Mouse (Mus musculus) kidney, postnatal 0 days (tissue): ENCODE results near the gene Zfp775. TPM values are rescaled to one million over a fixed set of nuclear protein-coding genes. Genes with fewer than 3 reads are reported as not detected.

Source experiments
- ATAC-seq: fragments of 200-750 bp; cut with Nextera tagmentation; replicated peaks from 2 replicates; pipeline ENCODE4 v1.8.0; 2017; ENCODE audit warnings: low read depth, moderate number of reproducible peaks, moderate TSS enrichment, moderate library complexity; ENCODE audit not compliant: low FRiP score
- DNase-seq: peaks from one replicate; pipeline ENCODE4 v3.0.0-alpha.2; 2016; ENCODE audit warnings: low spot score
- H3K27ac ChIP-seq: fragments of 300-500 bp; sonication (generic); 2 replicates; pipeline ENCODE4 v1.5.1; 2014; ENCODE audit warnings: mild to moderate bottlenecking
- H3K27me3 ChIP-seq: fragments of 300-500 bp; sonication (generic); 2 replicates; pipeline ENCODE4 v1.6.1; 2014; ENCODE audit warnings: low read length, mixed read lengths; ENCODE audit not compliant: insufficient read depth
- H3K36me3 ChIP-seq: fragments of 300-500 bp; sonication (generic); 2 replicates; pipeline ENCODE4 v1.6.1; 2014; ENCODE audit warnings: low read length, mixed read lengths; ENCODE audit not compliant: insufficient read depth
- H3K4me1 ChIP-seq: fragments of 300-500 bp; sonication (generic); replicated peaks from 2 replicates; pipeline ENCODE4 v1.6.1; 2014; ENCODE audit warnings: antibody characterized with exemption, low read length, mixed read lengths; ENCODE audit not compliant: insufficient read depth
- H3K4me2 ChIP-seq: fragments of 300-500 bp; sonication (generic); 2 replicates; pipeline ENCODE4 v1.6.1; 2014; ENCODE audit warnings: mild to moderate bottlenecking, low read length, moderate library complexity, mixed read lengths
- H3K4me3 ChIP-seq: fragments of 300-500 bp; sonication (generic); replicated peaks from 2 replicates; pipeline ENCODE4 v1.5.1; 2014; ENCODE audit warnings: low read depth, low read length
- H3K9ac ChIP-seq: fragments of 300-500 bp; sonication (generic); 2 replicates; pipeline ENCODE4 v1.6.1; 2014; ENCODE audit warnings: low read depth, low read length
- H3K9me3 ChIP-seq: fragments of 300-500 bp; sonication (generic); replicated peaks from 2 replicates; pipeline ENCODE4 v1.6.1; 2016; ENCODE audit warnings: low read length, inconsistent platforms, mixed read lengths
- CTCF ChIP-seq: IDR thresholded peaks from 2 replicates; pipeline ENCODE4 v1.5.1; 2016; ENCODE audit warnings: antibody characterized with exemption, low read depth, mild to moderate bottlenecking, moderate library complexity
- WGBS: fragments of 180-500 bp; shearing (Covaris S2); extraction: QIAGEN DNeasy Blood & Tissue Kit; methylation state at CpG from one replicate; pipeline ENCODE4 v1.1.7; 2014; 5-methylcytosine and 5-hydroxymethylcytosine counted together
- polyA plus RNA-seq: library from polyadenylated mRNA; unstranded; fragments of >200 nt; fragmentation: Nextera tagmentation; extraction: Ambion mirVana; gene quantifications from 2 replicates; pipeline ENCODE4 v1.2.1, GENCODE M21; 2015

The Zfp775 gene
- polyA plus RNA-seq, 1 experiment from 2014 or later = 6.4 TPM

DNA sequence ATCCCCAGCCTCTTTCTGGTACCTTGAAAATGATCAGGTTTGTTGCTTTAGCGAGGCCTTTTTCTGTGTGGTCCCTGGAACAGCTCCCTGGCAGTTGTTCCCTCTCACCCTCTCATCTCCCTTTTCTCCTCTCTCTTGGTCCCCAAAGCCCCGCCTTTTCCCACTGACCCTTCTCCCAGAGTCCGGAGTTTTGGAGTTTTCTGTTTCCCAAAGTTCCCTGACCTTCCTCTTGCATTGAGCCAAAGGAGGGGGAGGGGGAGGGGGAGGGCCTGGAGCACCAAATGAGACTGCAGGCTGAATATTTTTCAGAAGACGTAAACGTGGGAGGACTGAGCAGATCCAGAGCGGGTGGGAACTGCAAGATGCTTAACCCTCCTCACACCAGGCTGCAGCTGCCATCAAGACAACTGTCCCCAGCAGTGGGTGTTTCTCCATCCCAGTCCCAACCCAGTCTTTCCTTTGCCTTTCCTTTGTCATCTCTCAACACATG is 29.2 kb upstream of the Zfp775 start, which contains the start of gene Rarres2:
Gene Rarres2, minus strand, starts transcription at position 218 of the 490 bp plus-strand sequence.
- Histone ChIP-seq H3K4me3 (peak within 1 kb of the TSS; percentile 9; the same call in 1 of the 2 replicates), H3K27ac (peak within 1 kb of the TSS; percentile 51), H3K4me2 (peak within 1 kb of the TSS; percentile 43), H3K9ac (peak within 1 kb of the TSS; percentile 25), H3K4me1 (peaks cover 26% of the 10 kb centered on the region), H3K36me3 (no peaks in the 10 kb centered on the region), H3K27me3 (no peaks in the 10 kb centered on the region), H3K9me3 (no peaks in the 10 kb centered on the region)
- WGBS = 22% methylated on average over 6 of the region's 6 CpGs
- TF ChIP-seq CTCF = no peak
- ATAC-seq = peak; percentile 37; the same call in 1 of the 2 replicates
- peak; percentile 85 for DNase-seq

DNA sequence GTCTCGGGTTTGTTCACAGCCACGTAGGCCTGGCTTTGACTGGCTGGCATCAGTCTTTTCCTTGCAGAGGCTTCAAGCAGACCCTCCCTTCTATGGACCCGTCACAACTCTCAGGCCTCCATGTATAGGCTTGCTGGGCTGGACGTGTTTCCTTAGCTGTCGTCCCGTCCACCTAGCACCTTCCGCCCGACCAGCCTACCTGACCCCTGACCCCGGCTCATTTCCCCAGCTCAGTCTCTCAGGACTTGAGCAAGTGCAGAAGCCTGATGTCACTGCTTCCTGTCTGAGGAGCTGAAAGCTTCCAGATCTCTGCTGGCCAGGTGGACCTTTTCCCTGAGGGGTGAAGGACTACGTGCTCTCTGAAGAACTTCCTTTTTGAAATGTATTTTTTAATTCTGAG is 28.6 kb upstream of the Zfp775 start:
- no peak for TF ChIP-seq CTCF
- DNase-seq = no peak
- Histone ChIP-seq H3K9ac (no peak overlapping the region; the same call in 1 of the 2 replicates), H3K4me3 (no peak overlapping the region), H3K9me3 (no peaks in the 10 kb centered on the region), H3K4me2 (no peak overlapping the region), H3K4me1 (peaks cover 21% of the 10 kb centered on the region), H3K36me3 (no peaks in the 10 kb centered on the region), H3K27me3 (no peaks in the 10 kb centered on the region), H3K27ac (peak overlapping the region; percentile 51)
- ATAC-seq = no peak
- WGBS = 25% methylated on average over 10 of the region's 10 CpGs

DNA sequence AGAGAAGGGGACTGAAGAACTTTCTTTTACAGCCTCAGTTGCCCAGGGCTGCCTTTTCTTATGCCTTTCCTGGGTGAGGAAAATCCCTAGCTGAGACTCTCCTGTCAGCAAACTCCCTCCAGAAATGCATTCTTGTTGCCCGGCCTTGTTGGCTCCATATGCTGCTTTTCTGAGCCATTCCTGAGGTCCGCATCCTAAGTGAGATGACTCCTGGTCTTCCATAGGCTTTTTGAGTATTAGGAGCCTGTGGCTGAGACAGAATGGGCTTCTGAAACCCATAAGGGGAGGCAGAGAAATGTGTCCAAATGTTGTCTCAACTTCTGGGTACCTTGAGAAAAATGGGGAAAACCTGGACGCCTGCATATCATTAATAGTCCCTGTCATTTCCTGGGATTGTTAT is 27.9 kb upstream of the Zfp775 start:
- Histone ChIP-seq H3K27ac (no peak overlapping the region), H3K4me3 (no peak overlapping the region), H3K36me3 (no peaks in the 10 kb centered on the region), H3K27me3 (no peaks in the 10 kb centered on the region), H3K4me2 (no peak overlapping the region), H3K9me3 (no peaks in the 10 kb centered on the region), H3K4me1 (peaks cover 19% of the 10 kb centered on the region), H3K9ac (no peak overlapping the region)
- TF ChIP-seq CTCF = no peak
- WGBS = 64% methylated on average over 3 of the region's 3 CpGs
- no peak for DNase-seq
- ATAC-seq = no peak

DNA sequence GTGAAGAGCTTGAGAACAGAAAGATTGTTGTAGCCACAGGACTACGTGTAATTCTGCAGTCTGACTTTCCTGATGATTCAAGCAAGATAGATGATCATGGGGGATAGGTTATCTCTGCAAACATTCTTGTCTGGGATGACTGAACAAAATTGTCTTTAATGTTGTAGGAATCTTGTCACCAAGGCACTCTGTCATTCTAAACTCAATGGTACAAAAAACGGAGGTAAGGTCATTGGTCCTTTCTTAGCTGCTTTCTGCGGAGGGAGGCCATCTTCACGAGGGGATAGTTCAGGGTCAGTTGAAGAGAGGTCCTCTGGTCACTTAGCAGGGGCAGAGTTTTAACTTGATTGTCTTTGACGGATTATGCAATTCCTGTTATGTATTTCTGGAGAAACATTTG is 23.1 kb upstream of the Zfp775 start:
- 22% methylated on average over 5 of the region's 5 CpGs for WGBS
- no peak overlapping the region for H3K4me2 ChIP-seq
- no peaks in the 10 kb centered on the region for H3K36me3 ChIP-seq
- TF ChIP-seq CTCF = no peak
- DNase-seq = peak; percentile 34
- H3K9me3 ChIP-seq = no peaks in the 10 kb centered on the region
- H3K9ac ChIP-seq = no peak overlapping the region
- peaks cover 8% of the 10 kb centered on the region for H3K4me1 ChIP-seq
- H3K27me3 ChIP-seq = no peaks in the 10 kb centered on the region
- H3K4me3 ChIP-seq = no peak overlapping the region
- no peak; the same call in 1 of the 2 replicates for ATAC-seq
- peak overlapping the region; percentile 75; the same call in 1 of the 2 replicates for H3K27ac ChIP-seq

DNA sequence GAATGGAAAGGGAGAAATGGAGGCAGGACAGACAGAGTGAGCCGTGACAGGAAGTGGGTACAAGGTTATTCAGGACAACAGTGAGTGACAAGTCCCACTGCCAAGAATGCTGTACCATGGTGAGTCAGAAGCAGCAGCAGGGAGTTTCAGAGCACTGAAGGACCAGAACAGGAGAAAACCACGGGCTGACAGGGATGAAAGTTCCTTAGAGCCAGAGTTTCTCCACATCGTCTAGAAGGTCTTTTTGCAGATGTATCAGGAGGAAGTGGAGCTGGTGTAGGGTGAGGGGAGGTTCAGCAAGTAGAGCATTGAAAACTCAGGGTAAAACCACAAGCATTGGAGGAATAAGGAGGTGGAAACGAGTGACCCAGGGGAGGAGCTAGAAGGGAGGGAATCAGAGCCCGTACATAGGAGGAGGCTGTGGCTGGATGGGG is 22.6 kb upstream of the Zfp775 start:
- peaks cover 8% of the 10 kb centered on the region for H3K4me1 ChIP-seq
- H3K9ac ChIP-seq = no peak overlapping the region
- H3K36me3 ChIP-seq = no peaks in the 10 kb centered on the region
- ATAC-seq (no peak), DNase-seq (peak; percentile 75)
- no peaks in the 10 kb centered on the region for H3K9me3 ChIP-seq
- peak overlapping the region; percentile 27; the same call in 1 of the 2 replicates for H3K4me2 ChIP-seq
- WGBS = 21% methylated on average over 5 of the region's 5 CpGs
- H3K4me3 ChIP-seq = no peak overlapping the region
- TF ChIP-seq CTCF = no peak
- H3K27ac ChIP-seq = peak overlapping the region; percentile 75
- H3K27me3 ChIP-seq = no peaks in the 10 kb centered on the region

DNA sequence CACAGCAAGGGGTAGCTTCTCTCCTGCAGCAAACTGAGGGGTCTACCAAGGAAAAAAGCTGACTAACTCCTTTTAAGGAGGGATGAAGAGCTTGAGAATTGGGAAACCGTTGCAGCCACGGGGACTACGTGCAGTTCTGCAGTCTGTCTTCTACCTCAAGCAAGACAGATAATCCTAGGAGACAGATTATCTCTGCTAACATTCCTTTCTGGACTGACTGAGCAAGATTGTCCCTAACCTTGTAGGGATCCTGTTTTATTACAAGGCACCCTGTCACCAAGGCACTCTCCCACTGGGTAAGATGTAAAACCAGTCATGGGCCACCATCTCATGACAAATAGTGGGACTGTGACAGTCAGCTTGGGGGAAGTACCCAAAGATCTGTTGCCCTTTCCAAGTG is 20.6 kb upstream of the Zfp775 start:
- DNase-seq (no peak), ATAC-seq (no peak)
- 68% methylated on average over 3 of the region's 3 CpGs for WGBS
- Histone ChIP-seq H3K36me3 (no peaks in the 10 kb centered on the region), H3K4me3 (no peak overlapping the region), H3K4me1 (peaks cover 8% of the 10 kb centered on the region), H3K4me2 (no peak overlapping the region), H3K9me3 (no peaks in the 10 kb centered on the region), H3K9ac (no peak overlapping the region), H3K27ac (no peak overlapping the region), H3K27me3 (no peaks in the 10 kb centered on the region)
- no peak for TF ChIP-seq CTCF

DNA sequence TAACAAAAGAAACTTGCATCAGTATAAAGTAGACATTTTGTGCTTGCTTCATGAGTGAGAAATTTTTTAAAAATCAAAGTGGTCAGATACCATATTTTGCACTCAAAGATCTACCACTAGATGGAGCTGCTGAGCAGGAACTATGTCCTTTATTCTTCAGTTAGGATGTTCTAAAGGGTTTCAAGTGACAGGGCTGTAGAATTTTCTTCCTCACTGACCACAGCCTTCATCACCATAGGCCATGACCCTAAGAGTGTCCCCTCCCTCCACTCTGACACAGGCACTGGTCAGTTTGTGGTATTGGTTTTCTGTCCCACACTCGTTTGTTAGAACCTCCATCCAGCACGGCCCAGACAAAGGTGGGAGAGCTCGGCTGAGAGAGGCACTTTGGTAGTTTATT is 19.8 kb upstream of the Zfp775 start:
- H3K27me3 ChIP-seq = no peaks in the 10 kb centered on the region
- no peak overlapping the region for H3K4me2 ChIP-seq
- H3K27ac ChIP-seq = no peak overlapping the region
- WGBS = 52% methylated on average over 3 of the region's 3 CpGs
- DNase-seq (peak; percentile 83), ATAC-seq (no peak)
- no peak overlapping the region for H3K4me3 ChIP-seq
- peak; percentile 87 for TF ChIP-seq CTCF
- H3K9ac ChIP-seq = no peak overlapping the region
- H3K9me3 ChIP-seq = no peaks in the 10 kb centered on the region
- H3K36me3 ChIP-seq = no peaks in the 10 kb centered on the region
- H3K4me1 ChIP-seq = peaks cover 8% of the 10 kb centered on the region
